Mouse (Mus musculus) retina, postnatal 1 day (tissue): ENCODE measurements around the gene D16Ertd472e.
"Not testable (repeated sequence)": the region's sequence is repeated elsewhere in the genome, so short reads cannot be mapped to it uniquely, and the experiment has no call there.

Source experiments
- DNase-seq: peaks from one replicate; pipeline ENCODE4 v3.0.0-alpha.2; 2012

D16Ertd472e gene

DNA sequence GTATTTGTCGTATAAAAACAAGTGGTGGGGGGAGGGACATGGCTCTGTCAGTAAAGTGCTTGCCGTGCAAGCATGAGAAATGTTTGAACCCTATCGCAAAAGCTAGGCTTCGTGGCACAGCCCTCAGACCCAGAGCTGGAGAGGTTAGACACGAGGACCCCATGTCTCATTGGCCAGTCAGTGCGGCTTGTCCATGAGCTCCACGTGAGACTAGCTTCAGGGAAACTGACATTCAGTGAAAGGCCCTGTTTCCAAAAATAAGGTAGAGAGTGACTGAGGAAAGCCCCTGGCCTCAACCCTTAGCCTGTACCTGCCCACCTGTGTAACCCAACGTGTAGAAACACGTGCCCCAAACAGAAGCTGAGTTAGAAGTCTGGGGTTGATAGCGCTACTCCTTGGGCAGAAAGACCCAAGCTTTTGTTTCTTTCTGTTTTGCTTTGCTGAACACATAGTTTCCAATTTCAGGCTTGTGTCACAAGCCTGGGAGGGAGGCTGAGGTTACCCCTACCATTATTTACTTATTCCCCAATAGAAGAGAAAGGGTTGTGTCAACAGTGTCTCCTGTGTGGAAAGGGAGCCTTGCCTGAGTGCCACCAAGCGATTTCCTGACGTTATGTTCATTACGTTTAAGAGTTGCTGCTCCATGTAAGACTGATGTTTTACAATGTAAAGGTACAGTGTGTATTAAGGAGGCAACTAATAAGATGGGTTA is 12.2 kb downstream of the D16Ertd472e start:
- no peak for DNase-seq

DNA sequence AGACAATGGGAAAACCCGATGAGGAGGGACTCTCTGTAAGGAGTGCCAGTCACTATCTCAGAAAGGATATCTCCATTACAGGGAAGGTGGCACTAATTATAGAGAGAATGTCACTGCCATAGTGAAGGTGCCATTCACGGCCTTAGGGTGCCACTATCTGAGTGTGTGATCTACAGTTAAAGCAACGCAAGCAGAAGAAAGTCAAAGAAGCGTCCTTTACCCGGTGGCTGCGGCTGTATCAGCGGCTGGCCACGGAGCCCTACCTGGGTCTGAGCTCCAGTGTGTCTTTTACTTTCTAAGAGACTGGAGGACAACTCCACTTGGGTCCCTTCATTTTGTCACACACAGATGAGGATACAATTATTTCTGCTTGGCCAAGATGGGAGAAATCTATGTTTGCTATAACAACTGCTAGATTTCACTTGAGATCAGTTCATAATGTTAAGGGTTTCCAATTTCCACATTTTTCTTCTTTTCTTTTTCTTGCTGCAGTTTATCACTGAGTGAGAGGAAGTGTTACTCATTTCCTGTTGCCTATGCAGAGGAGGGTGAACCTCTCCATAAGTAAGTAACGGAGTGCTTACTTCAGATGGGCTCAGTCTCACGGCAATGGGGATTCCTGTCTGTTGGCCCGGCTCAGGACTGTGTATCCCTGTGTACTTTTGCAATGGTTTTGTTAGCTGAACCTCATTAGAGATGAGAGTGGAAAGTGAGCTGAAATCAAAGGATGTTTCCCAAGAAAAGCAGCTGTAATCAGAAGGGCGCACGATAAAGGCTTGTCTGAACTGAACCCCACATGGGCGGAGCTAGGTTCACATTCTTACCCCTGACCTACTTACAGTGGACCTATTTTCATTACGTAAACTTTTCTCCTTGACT is 13.2 kb downstream of the D16Ertd472e start:
- no peak for DNase-seq

DNA sequence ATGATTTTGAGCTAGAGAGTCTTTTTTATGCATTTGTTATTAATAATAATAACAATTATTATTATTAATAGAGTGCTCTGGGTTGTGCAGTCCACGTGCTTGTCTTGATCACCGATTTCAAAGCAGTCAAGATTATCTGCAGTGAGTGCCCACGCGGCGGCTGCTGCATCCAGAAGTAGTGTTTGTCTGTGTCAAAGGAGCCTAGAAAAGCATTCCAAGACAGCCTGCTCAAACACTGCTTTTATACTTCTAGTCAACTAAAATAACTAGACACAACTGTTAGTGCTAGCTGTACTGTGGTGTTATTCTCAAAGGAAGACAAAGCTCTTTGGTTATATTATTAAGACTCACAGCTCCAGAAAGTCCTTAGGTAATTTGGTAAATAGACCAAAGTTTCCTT is 15.9 kb downstream of the D16Ertd472e start:
- no peak for DNase-seq

DNA sequence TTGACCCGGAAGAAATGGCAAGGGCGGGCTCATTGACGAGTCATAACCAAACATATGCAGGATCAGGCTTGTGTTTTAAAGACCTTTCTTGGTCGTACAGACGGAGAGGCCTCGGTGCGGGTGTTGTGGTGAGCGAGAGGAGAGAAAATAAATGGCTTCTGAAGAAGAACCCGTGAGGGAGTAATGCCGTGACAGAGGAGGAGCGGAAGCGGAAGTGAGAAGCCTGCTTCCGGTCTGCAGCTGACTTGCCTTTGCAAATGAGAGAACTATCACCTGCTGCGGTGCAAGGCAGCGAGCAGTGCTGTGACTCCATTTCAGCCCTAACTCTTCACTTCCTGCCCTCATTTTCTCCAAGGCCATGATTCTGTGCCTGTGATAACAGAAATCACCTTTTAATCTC is 16.4 kb downstream of the D16Ertd472e start:
- no peak for DNase-seq

DNA sequence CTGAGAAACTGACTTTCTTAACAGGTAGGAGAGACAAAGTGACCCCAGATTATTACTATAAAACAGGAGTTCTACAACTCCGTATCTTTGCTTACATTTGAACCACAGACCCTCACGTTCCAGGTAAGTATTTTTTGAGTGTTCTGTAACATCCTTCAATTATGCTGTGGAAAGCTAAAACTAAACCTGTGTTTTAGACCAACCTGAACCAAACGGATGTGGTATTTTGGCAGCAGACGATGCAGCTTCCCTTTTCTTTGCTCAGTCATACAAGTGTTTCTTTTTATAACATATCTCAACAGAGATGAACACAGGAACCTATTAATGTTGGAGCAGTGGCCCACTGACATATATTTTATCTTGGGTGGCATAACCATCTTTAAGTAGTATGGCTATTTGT is 18.9 kb downstream of the D16Ertd472e start:
- no peak for DNase-seq

DNA sequence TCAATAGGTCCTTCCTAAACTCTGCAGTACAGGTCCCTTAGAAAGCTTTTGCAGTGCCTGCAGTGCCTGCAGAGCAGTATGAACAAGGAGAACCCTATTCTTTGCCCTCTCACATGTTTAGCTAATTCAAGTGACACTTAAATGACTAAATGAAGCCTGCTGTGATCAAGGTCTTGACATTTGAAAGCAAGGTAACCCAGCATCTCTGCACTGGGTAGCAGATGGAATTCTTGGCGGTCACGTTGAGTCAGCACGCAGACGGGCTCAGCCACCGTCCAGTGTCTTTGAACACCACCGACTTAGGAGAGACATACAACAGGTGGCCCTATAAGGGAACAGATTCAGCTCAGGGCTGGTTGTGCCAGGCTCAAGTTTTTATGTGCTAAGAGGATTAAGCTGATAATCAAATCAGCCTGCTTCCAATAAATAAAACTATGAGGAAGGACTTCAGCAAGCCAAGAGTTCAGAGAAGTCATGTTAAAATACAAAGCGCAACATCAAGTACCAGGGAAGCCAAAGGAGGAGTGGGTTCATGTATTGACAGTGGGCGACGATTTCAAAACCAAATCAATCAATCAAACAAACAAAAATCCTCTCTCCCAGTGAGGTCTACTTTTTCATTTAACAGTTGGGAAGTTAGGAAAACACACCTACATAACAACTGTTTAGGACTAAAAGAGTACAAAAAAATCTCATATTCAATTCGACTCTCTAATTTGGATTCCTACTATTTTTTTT is 21.4 kb downstream of the D16Ertd472e start:
- no peak for DNase-seq

DNA sequence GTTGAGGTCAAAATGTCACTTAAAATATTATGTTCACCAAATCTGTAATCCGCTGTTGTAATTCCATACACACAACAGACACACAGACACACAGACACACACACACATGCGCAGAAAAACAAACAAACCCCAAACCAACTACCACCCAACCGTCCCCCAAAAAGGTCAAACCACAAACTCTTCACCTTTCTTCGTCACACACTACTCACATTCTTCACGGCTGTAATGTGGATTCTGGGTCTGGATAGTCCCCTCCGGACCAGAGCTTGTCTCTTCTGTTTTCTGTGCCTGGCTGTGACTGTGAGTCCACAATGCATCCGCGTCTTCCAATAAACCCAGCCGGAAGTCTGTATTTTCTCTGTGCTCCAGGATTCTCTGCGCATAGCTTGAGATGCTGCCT is 29.1 kb downstream of the D16Ertd472e start:
- no peak for DNase-seq

DNA sequence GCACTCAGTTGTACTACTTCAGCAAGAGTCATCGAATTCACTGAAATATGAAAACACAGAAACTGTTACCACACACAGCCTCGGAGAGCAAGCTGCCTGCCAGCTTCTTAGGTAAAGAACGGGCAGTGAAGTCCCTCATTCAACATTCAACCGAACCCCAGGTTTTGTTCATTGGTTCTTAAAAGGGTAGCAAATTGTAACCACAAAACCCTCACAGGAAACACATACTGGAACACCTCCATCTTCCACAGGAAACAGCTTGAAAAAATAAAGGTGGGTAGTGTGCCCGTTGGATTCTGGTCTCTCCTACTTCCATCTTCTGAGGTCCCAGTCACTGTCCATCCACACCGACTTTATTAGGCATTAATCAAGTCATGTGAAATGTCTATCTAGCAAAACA is 30.0 kb downstream of the D16Ertd472e start:
- no peak for DNase-seq

DNA sequence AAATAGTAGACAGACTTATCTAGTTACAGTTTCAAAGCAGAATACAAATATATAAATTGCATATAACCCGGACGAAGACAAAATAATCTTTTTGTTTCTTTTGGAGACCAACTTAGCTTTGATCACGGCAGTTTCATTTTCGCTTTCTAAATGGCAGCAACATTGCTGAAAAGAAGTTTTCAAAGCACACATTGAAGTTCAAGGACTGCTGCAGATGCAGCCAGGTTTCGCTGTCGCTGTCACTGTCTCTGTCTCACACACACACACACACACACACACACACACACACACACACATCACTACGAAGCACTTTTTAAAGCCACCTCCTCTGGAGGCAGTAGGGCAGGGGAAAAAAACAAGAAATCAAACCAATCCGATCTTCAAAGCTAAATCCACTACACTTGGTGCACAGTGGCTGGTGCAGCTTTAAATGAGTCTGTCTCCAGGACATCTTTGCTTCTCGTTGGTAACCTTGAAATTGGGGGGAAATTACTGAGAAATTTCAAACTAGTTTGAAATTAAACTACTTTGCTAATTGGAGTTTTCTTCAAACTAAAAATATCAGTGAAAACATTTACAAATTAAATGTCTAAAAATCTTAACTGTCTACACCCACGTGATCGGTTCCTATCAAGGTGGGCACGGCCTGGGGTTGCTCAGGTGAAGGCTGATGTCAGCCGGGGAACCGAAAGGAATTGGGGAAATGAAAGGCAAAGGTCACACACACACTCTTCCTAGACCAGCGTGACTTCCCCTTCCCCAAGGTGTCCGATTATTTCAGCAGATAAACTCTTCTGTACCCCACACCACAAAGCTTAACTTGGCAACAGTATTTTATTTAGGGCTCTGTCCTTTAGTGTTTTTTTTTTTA is 35.9 kb downstream of the D16Ertd472e start:
- no peak for DNase-seq

DNA sequence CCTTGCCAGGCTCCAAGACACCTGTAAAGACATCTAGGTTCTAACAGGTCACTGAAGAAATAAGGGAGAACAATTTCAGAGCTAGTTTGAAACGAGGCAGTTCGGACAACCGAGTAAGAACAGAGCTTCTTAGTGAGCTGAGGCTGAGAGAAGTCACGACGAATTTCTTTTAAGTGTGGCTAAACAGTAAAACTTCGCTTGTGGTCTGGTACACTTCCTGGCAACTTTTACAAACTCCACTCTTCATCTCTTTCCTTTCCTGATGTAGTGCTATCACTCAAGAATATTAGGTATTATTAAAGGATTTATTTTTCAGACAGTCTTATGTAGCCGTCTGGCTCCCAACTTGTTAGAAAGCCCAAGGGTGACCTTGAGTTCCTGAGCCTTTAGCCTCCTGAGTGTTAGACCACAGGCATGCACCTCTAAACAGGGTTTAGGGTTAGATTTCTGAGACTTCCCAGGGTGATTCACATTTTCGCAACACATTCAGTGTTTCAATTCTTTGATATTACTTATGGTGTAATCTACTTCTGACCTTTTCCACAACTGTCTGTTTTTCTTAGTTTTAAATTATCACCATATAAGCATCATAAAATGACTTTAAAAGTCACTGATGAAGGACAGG is 38.6 kb downstream of the D16Ertd472e start:
- DNase-seq, result no peak

DNA sequence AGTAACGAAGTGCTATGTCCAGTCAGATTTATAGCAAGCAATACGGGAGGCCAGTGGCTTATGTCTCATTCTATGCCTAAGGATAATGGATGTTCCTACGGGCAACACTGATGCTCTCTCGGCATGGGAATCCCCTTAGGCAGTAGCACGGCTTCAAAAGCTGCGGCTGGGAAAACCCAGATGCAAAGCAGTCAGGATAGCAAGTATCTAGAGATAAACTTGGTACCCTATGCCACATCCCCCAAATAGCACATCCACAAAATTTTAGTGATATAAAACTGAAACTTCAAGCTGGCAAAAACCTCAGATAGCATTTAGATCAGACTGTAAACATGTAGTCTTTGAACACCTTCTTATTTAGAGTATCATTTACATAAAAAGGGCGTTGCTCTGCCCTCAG is 39.2 kb downstream of the D16Ertd472e start:
- no peak for DNase-seq

DNA sequence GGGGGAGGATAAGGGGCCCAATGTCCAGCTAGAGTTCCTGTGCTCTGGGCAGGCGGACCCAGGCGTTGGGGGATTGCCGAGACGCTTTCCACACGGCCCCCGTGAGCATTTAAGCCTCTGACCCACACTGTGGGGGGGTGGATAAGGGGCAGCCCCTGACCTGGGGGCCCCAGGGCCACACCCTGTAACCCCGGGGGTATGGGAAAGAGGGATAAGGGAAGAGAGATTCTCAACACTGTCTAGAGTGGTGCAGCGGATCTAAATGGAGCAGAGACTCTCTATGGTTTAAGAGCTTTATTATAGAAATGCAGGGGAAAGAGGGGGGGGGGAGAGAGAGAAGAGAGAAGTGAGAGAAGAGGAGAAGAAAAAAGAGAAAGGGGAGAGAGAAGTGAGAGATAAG is 42.0 kb downstream of the D16Ertd472e start:
- DNase-seq, result no peak

DNA sequence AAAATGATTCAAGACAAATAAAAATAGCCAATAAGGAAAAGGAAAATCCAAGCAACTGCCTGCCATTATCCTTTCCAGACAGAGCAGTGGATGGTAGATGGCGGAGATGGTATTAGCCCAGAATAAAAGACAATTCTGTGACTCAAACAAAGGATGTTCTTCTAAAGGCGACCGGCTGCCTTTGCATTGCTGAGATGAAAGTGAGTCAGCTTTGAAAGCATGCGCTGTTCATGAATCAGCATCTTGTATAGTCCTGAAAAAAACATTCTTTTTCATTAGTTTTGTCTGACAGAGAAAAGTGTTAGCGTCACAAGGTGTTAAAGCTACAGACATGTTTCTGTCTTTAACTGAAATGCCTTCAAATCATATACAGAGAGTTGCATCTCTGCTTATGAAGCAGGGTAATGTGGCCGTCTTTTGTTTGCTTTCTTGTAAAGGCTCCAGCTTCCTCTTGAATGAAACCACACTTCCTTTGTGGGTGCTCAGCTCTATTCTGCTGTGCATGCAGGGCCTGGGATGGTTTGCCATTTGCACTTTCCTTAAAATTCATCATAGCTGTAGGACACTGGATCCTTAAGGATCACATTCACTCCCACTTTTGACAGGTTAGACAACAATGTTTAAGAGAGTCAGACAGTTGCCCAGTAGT is 44.4 kb downstream of the D16Ertd472e start:
- no peak for DNase-seq

DNA sequence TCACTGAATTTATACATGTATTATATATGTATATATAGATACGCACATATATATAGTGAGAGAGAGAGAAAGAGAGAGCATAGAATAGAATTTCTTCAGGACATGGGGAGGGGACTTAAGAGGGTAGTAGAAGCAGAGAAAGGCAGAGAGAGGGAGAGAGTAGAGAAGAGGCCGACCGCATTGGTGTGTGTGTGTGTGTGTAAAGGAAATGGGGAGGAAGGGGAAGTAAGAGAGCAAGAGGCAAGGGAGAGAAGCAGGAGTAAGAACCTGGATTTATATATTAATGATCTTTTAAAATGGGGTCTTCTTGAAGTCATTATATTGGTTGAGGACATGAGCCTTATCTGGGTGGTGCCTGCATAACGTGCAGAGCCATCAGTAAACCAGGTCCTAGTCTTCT is 53.5 kb downstream of the D16Ertd472e start:
- no peak for DNase-seq

DNA sequence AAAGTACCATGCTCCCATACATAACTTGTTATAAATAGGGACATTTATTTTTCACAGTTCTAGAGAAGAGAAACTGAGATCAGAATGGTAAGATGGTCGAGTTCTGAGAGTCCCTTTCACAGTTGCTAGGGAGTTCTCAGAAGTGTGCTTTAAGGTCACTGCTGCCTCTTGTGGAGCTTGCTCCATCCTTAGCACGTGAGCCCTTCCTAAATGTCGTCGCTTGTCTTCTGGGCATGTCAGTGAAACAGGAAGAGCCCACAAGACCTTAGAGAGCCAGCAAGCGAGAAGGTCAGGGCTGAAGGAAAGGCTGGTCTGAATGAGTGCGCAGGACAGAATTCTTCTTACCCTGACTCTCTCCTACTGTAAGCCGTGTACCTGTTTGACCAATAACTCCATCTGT is 57.8 kb downstream of the D16Ertd472e start:
- no peak for DNase-seq

DNA sequence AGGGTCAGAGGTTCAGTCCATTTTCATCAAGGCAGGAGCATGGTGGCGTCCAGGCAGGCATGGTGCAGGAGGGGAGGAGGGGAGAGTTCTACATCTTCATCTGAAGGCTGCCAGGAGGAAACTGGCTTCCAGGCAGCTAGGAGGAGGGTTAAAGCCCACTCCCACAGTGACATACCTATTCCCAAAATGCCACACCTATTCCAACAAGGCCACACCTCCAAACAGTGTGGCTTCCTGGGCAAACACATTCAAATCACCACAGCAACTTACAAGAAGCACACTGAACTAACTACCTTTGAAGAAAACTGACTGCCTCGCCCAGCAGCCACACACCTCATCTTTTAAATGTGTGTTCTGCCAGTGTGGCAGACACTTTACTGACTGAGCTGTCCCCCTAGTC is 59.3 kb downstream of the D16Ertd472e start:
- DNase-seq, result no peak

DNA sequence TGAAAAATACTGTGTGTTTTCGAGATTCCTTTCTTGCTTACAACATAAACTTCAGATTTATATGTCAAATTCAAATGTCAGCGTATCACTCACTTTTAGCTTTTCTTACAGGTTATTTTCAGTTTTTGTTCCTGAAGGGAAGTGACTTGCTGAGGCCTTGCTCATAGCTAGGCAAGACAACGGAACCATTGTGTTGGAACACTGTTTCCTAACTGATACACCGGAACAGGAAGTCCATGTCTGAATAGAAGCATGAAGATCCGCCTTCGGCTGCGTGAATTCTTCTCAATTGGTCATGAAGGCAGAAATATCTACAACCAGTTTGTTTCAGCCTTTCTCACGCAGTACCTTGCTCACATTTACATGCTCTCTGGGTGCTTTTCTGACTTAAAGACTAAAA is 65.0 kb downstream of the D16Ertd472e start:
- no peak for DNase-seq

DNA sequence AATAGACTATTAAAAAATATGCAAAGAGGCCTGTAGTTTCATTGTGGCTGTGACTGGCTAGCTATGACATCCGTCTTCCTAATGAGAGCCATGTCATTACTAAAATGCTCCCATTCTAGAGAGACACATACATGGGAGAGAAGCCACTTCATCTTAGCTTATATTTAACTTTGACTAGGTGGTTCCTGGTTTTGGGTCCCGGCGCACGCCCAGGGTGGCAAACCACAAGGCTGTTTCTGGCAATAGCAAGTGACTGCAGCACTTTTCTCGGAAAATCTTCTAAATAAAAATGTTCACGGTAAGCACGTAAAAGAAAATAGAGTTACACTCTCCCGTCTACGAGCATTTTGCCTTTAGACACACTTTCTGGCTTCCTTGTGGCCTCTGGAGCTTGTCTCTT is 74.0 kb downstream of the D16Ertd472e start:
- no peak for DNase-seq

DNA sequence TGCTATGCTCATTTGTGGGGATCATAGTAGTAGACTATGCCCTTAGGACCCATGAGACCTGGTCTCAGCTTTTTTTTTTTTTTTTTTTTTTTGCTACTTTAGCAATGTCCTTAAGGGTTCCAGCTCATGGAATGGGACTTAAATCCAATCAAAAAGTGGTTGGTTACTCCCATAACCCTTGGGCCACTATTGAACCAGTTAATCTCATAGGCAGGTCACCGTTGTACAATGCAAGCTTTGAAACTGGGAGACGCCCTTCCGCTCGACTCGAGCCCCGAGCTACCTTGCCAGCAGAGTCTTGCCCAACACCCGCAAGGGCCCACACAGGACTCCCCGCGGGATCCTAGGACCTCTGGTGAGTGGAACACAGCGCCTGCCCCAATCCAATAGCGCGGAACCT is 83.8 kb downstream of the D16Ertd472e start:
- not testable (repeated sequence) for DNase-seq

DNA sequence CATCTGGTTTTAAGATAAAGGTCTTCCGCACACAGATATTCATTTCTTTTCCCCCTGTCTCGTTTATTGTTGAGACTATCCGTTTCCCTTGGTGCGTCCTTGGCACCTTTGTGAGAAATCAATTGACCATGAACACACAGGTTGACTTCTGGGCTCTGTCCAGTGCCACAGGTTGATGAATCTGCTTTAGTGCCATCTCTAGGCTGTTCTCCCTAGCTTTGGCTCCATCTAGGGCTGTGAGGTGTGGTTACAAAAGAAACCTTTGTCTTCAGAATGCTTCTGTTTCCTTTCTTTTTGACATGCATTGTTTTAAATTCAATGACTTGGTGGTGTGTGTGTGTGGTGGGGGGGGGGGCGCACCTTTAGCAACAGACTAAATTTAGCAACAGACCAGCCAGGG is 85.7 kb downstream of the D16Ertd472e start:
- DNase-seq, result peak; percentile 9
